Mouse (Mus musculus) kidney, adult 2 months (tissue): ENCODE results near the gene Max.

Experiments
- CTCF ChIP-seq: fragments of 200-500 bp; conservative IDR thresholded peaks from 2 replicates; pipeline ENCODE4 v1.5.1; 2011; ENCODE audit warnings: low read depth, mild to moderate bottlenecking, control low read depth, low read length, moderate library complexity, mixed read lengths; ENCODE audit not compliant: insufficient read depth, insufficient read length
- POLR2A ChIP-seq: fragments of 200-500 bp; IDR thresholded peaks from one replicate; pipeline ENCODE4 v1.6.1; 2011; ENCODE audit warnings: low read depth, low read length, control low read depth

DNA sequence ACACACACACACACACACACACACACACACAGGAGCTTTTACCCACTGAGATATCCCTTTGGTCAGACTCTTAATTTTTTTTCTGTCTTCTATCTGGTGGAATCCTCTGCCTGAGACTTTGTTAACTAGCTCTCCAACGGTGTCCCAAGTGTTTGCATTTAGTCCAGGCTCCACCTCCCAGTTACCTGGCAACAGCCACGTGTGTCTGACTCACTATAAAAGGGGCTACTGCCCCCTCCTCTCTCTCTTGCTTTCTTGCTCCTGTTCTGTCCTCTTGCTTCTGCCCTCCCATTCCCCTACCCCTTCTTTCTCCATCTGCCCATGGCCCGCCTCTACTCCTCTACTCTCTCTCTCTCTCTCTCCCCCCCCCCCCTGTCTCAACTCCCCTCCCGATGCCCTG is 3.9 kb upstream of the Max start:
- TF ChIP-seq CTCF = no peak
- TF ChIP-seq POLR2A = no peak
